Mouse (Mus musculus) layer of hippocampus, adult 6 months (tissue): ENCODE data around the gene Strc. TPM values are rescaled to one million over a fixed set of nuclear protein-coding genes. Genes with fewer than 3 reads are reported as not detected.

Experiments
- long read RNA-seq, 2 experiments: library from polyadenylated mRNA; unstranded; transcript quantifications; one replicate each; pipeline ENCODE4 v2.0.0; 2019 to 2020
- polyA plus RNA-seq: library from polyadenylated mRNA; unstranded; fragments of <200 nt; fragmentation: Nextera tagmentation; gene quantifications from 2 replicates; pipeline ENCODE4 v1.2.3, GENCODE M21; 2021

Gene Strc
- 0.06 and 0.10 TPM in 2 replicates for polyA plus RNA-seq
- long read RNA-seq, experiment 1 = 0 reads
- long read RNA-seq, experiment 2, partial matches to known transcripts = 1 of 1 reads
- long read RNA-seq, experiment 2, other reads (novel, unspliced or antisense) = 0 of 1 reads

DNA sequence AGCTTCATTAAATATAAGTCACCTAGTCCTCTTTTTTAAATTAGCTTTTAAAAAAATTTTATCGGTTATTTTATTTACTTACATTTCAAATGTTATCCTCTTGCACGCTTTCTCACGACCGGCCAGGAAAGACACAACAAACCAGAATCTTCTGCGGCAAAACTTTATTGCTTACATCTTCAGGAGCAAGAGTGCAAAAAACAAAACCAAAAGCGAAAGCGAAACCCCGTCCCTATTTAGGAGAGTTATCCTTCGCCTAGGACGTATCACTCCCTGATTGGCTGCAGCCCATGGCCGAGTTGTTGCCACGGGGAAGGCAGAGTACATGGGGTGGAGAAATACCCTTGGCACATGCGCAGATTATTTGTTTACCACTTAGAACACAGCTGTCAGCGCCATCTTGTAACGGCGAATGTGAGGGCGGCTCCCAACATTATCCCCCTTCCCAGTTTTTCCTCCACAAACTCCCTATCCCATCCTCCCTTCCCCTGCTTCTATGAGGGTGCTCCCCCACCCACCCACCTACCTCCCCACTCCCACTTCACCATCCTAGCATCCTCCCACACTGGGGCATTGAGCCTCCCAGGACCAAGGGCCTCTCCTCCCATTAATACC, at the start of gene Strc:
TSS of gene Strc (minus strand) at position 208 of the 615 bp plus-strand sequence.

DNA sequence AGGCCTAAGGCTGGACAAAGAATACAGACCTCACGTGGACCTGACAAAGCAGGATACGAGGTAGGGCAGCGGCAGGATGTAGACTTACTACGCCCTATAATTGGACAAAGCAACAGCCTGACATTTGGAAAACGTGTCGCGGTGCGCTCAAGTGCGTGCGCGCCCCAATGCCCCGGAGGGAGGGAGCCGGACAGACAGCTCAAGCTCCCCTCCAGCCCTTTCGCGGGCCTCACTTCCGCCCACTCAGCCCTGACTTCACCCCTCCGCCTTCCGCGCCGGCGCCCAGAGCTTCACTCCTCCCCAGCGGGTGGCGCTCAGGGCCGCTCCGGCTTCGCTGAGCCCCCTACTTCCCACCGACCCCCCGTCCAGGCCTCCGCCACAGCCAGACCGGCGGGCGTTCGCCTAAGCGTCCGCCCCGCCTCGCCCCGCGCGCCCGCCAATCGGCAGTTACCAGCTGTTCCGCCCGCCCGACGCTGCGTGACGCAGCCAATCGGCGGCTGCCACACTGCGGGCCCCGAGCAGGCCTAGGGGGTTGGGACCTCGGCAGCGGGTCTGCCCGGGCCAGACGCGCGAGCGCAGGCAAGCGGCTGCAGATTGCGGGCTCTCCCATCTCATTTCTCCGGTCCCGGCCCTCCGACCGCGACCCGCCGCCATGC, 26.5 kb upstream of the Strc start, which contains the start of the genes Pdia3 and Catsper2:
TSS of gene Pdia3 (plus strand) at position 389 of the 656 bp plus-strand sequence.
TSS of gene Catsper2 (minus strand) at position 406 of the 656 bp plus-strand sequence.

GRCm38 (mm10) chr2:121357494-121357893, 29.5 kb downstream of the Strc start, which contains the start of gene Ckmt1:
Ckmt1 (plus strand) TSS chr2:121357714.

DNA sequence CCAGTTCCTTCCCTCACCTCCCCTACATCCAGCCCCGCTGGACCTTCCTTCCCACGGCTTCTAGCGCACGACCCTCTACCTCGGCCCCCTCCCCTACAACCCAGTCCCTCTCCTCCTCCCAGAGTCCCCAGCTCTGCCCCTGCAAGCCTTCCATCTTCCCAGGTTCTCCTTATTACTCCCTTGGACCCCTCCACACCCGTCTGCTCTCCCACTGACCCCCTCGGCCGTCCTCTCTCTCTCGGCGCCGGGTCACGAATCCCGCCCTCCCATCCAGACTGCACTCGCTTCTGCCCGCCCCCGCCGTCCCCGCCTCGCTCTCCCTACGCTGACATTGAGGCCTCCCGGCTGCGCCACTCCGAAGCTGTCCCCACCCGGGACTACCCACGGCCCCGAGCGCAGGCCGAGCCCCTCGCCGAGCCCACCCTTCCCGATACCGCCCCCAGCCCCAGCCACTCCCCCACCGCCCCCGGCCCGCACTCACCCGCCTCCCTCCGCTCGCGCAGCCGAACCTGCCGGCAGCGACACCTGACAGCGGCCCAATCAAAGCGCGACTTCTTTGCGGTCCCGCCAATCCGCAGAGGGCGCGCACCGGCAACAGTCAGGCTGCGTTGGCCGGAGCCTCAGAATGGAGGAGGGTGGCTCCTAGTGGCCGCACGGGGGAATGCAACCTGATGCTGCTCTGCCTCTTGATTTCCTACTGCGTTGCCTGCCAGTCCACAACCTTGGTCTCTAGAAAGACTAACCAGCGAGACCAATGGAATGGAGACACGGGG, 32.0 kb downstream of the Strc start, which contains the start of gene Ppip5k1:
TSS of gene Ppip5k1 (minus strand) at position 577 of the 773 bp plus-strand sequence.

Other genes with a start within 250 kb of the Strc start
- gene Adal, start 246.7 kb downstream of the Strc start, polyA plus RNA-seq = 10.6 and 11.4 TPM in 2 replicates
- gene Lcmt2, start 246.5 kb downstream of the Strc start, polyA plus RNA-seq = 7.2 and 10.3 TPM in 2 replicates
- 9.9 and 10.8 TPM in 2 replicates for gene Tubgcp4, start 216.5 kb downstream of the Strc start, polyA plus RNA-seq
- 1.6 and 2.0 TPM in 2 replicates for gene Zscan29, start 216.0 kb downstream of the Strc start, polyA plus RNA-seq
- 20.1 and 21.6 TPM in 2 replicates for gene Trp53bp1, start 115.8 kb downstream of the Strc start, polyA plus RNA-seq
- 122 and 145 TPM in 2 replicates for gene Map1a, start 97.6 kb downstream of the Strc start, polyA plus RNA-seq
- 20.9 and 23.7 TPM in 2 replicates for gene Ppip5k1, start 31.8 kb downstream of the Strc start, polyA plus RNA-seq
- 323 and 342 TPM in 2 replicates for gene Ckmt1, start 29.5 kb downstream of the Strc start, polyA plus RNA-seq
- gene Pdia3, start 26.6 kb upstream of the Strc start, polyA plus RNA-seq = 70.8 and 80.6 TPM in 2 replicates
- 1.3 and 1.4 TPM in 2 replicates for gene Catsper2, start 26.6 kb upstream of the Strc start, polyA plus RNA-seq
- gene Ell3, start 57.1 kb upstream of the Strc start, polyA plus RNA-seq = 1.0 and 1.1 TPM in 2 replicates
- 653 and 686 TPM in 2 replicates for gene Serf2, start 62.0 kb upstream of the Strc start, polyA plus RNA-seq
- 127 and 137 TPM in 2 replicates for gene Hypk, start 66.1 kb upstream of the Strc start, polyA plus RNA-seq
- gene Serinc4, start 69.6 kb upstream of the Strc start, polyA plus RNA-seq = 0.11 and 0.25 TPM in 2 replicates
- 47.6 and 50.2 TPM in 2 replicates for gene Mfap1b, start 86.9 kb upstream of the Strc start, polyA plus RNA-seq
- 11.9 and 14.6 TPM in 2 replicates for gene Mfap1a, start 119.5 kb upstream of the Strc start, polyA plus RNA-seq
- 1.0 and 1.1 TPM in 2 replicates for gene Wdr76, start 119.6 kb upstream of the Strc start, polyA plus RNA-seq